Mouse (Mus musculus) heart, embryonic 11.5 days (tissue): ENCODE measurements around the gene Nfyb. TPM values are rescaled to one million over a fixed set of nuclear protein-coding genes. Genes with fewer than 3 reads are reported as not detected.

Experiments
- ATAC-seq: fragments of 200-750 bp; cut with Nextera tagmentation; replicated peaks from 2 replicates; pipeline ENCODE4 v1.8.0; 2017; ENCODE audit warnings: moderate library complexity; ENCODE audit not compliant: insufficient number of reproducible peaks, low FRiP score, low TSS enrichment
- H3K27ac ChIP-seq: fragments of 300-500 bp; sonication (generic); 2 replicates; pipeline ENCODE4 v1.5.1; 2014; ENCODE audit warnings: mild to moderate bottlenecking, low read depth, low read length
- H3K27me3 ChIP-seq: fragments of 300-500 bp; sonication (generic); 2 replicates; pipeline ENCODE4 v1.6.1; 2014; ENCODE audit warnings: mild to moderate bottlenecking, low read length, mixed read lengths; ENCODE audit not compliant: control insufficient read depth, insufficient read depth
- H3K36me3 ChIP-seq: fragments of 300-500 bp; sonication (generic); 2 replicates; pipeline ENCODE4 v1.6.1; 2014; ENCODE audit warnings: mild to moderate bottlenecking, low read length, moderate library complexity, mixed read lengths; ENCODE audit not compliant: control insufficient read depth, insufficient read depth
- H3K4me1 ChIP-seq: fragments of 300-500 bp; sonication (generic); 2 replicates; pipeline ENCODE4 v1.6.1; 2014; ENCODE audit warnings: low read length; ENCODE audit not compliant: control insufficient read depth, insufficient read depth
- H3K4me2 ChIP-seq: fragments of 300-500 bp; sonication (generic); 2 replicates; pipeline ENCODE4 v1.6.1; 2014; ENCODE audit warnings: mild to moderate bottlenecking, moderate library complexity
- H3K4me3 ChIP-seq: fragments of 300-500 bp; sonication (generic); 2 replicates; pipeline ENCODE4 v1.5.1; 2014; ENCODE audit warnings: low read depth, low read length
- H3K9ac ChIP-seq: fragments of 300-500 bp; sonication (generic); 2 replicates; pipeline ENCODE4 v1.6.1; 2014; ENCODE audit warnings: mild to moderate bottlenecking, low read depth, low read length, moderate library complexity
- H3K9me3 ChIP-seq: fragments of 300-500 bp; sonication (generic); replicated peaks from 2 replicates; pipeline ENCODE4 v1.6.1; 2016; ENCODE audit warnings: low read length; ENCODE audit not compliant: control insufficient read depth
- WGBS: fragments of 180-500 bp; shearing (Covaris S2); extraction: QIAGEN DNeasy Blood & Tissue Kit; methylation state at CpG from one replicate; pipeline ENCODE4 v1.1.7; 2014; ENCODE audit not compliant: insufficient replicate concordance; 5-methylcytosine and 5-hydroxymethylcytosine counted together
- polyA plus RNA-seq: library from polyadenylated mRNA; unstranded; fragments of >200 nt; fragmentation: Nextera tagmentation; extraction: Ambion mirVana; gene quantifications from 2 replicates; pipeline ENCODE4 v1.2.1, GENCODE M21; 2014

The Nfyb gene
- polyA plus RNA-seq, 1 experiment from 2014 or later, result 27.1 TPM

GRCm38 (mm10) chr10:82758368-82758767, 5.6 kb downstream of the Nfyb start:
- no peak for ATAC-seq
- Histone ChIP-seq H3K4me2 (no peak overlapping the region), H3K4me3 (no peak overlapping the region), H3K9me3 (no peaks in the 10 kb centered on the region), H3K4me1 (peaks cover 16% of the 10 kb centered on the region), H3K27me3 (no peaks in the 10 kb centered on the region), H3K9ac (no peak overlapping the region), H3K36me3 (peaks cover 47% of the 10 kb centered on the region), H3K27ac (no peak overlapping the region)
- WGBS, result 82% methylated on average over 6 of the region's 6 CpGs

- Histone ChIP-seq H3K9me3 (no peaks in the 10 kb centered on the region), H3K4me1 (peaks cover 12% of the 10 kb centered on the region), H3K4me3 (no peak overlapping the region), H3K9ac (no peak overlapping the region), H3K27me3 (no peaks in the 10 kb centered on the region), H3K4me2 (no peak overlapping the region), H3K36me3 (peaks cover 48% of the 10 kb centered on the region), H3K27ac (no peak overlapping the region)
- 87% methylated on average over 9 of the region's 9 CpGs for WGBS
- ATAC-seq, result no peak
Observed at GRCm38 (mm10) chr10:82757341-82757740, 6.6 kb downstream of the Nfyb start.

GRCm38 (mm10) chr10:82756466-82756865, 7.5 kb downstream of the Nfyb start:
- no peaks in the 10 kb centered on the region for H3K27me3 ChIP-seq
- H3K9me3 ChIP-seq, result no peaks in the 10 kb centered on the region
- H3K4me1 ChIP-seq, result peaks cover 9% of the 10 kb centered on the region
- no peak overlapping the region for H3K4me2 ChIP-seq
- no peak for ATAC-seq
- no peak overlapping the region for H3K27ac ChIP-seq
- WGBS, result 91% methylated on average over 9 of the region's 9 CpGs
- peaks cover 55% of the 10 kb centered on the region for H3K36me3 ChIP-seq
- H3K9ac ChIP-seq, result no peak overlapping the region
- no peak overlapping the region for H3K4me3 ChIP-seq

GRCm38 (mm10) chr10:82755213-82755890, 8.6 kb downstream of the Nfyb start:
- no peak overlapping the region for H3K9ac ChIP-seq
- ATAC-seq, result no peak
- H3K27ac ChIP-seq, result no peak overlapping the region
- no peak overlapping the region for H3K4me2 ChIP-seq
- 95% methylated on average over 11 of the region's 11 CpGs for WGBS
- H3K36me3 ChIP-seq, result peaks cover 56% of the 10 kb centered on the region
- no peak overlapping the region for H3K4me3 ChIP-seq
- H3K4me1 ChIP-seq, result peaks cover under 1% of the 10 kb centered on the region; the same call in 1 of the 2 replicates
- no peaks in the 10 kb centered on the region for H3K27me3 ChIP-seq
- H3K9me3 ChIP-seq, result no peaks in the 10 kb centered on the region

GRCm38 (mm10) chr10:82754642-82755041, 9.3 kb downstream of the Nfyb start:
- H3K9ac ChIP-seq, result no peak overlapping the region
- no peaks in the 10 kb centered on the region for H3K9me3 ChIP-seq
- H3K36me3 ChIP-seq, result peaks cover 53% of the 10 kb centered on the region
- 85% methylated on average over 1 of the region's 1 CpGs for WGBS
- no peak overlapping the region for H3K4me2 ChIP-seq
- no peak overlapping the region for H3K27ac ChIP-seq
- H3K27me3 ChIP-seq, result no peaks in the 10 kb centered on the region
- no peak for ATAC-seq
- H3K4me1 ChIP-seq, result no peaks in the 10 kb centered on the region
- H3K4me3 ChIP-seq, result no peak overlapping the region

- no peak overlapping the region for H3K27ac ChIP-seq
- ATAC-seq, result no peak
- no peaks in the 10 kb centered on the region for H3K9me3 ChIP-seq
- H3K4me3 ChIP-seq, result no peak overlapping the region
- peaks cover 56% of the 10 kb centered on the region for H3K36me3 ChIP-seq
- H3K27me3 ChIP-seq, result no peaks in the 10 kb centered on the region
- H3K4me1 ChIP-seq, result no peaks in the 10 kb centered on the region
- no peak overlapping the region for H3K9ac ChIP-seq
- 90% methylated on average over 3 of the region's 3 CpGs for WGBS
- no peak overlapping the region for H3K4me2 ChIP-seq
Observed at GRCm38 (mm10) chr10:82752921-82753320, 11.0 kb downstream of the Nfyb start.

GRCm38 (mm10) chr10:82750778-82751177, 13.2 kb downstream of the Nfyb start:
- 89% methylated on average over 6 of the region's 6 CpGs for WGBS
- H3K27ac ChIP-seq, result no peak overlapping the region

GRCm38 (mm10) chr10:82746988-82747850, 16.7 kb downstream of the Nfyb start:
- no peaks in the 10 kb centered on the region for H3K9me3 ChIP-seq
- no peak overlapping the region for H3K9ac ChIP-seq
- no peak overlapping the region for H3K4me3 ChIP-seq
- H3K36me3 ChIP-seq, result peaks cover 34% of the 10 kb centered on the region
- H3K27ac ChIP-seq, result no peak overlapping the region
- H3K4me2 ChIP-seq, result no peak overlapping the region
- no peak for ATAC-seq
- H3K4me1 ChIP-seq, result no peaks in the 10 kb centered on the region
- WGBS, result 85% methylated on average over 15 of the region's 15 CpGs
- H3K27me3 ChIP-seq, result no peaks in the 10 kb centered on the region

More at GRCm38 (mm10) chr10:82750778-82751177, 13.2 kb downstream of the Nfyb start:
- ATAC-seq, result no peak
- Histone ChIP-seq H3K36me3 (peaks cover 46% of the 10 kb centered on the region), H3K27me3 (no peaks in the 10 kb centered on the region), H3K9me3 (no peaks in the 10 kb centered on the region), H3K4me3 (no peak overlapping the region), H3K4me2 (no peak overlapping the region), H3K4me1 (no peaks in the 10 kb centered on the region), H3K9ac (no peak overlapping the region)
